Mouse (Mus musculus) natural killer cell, adult 2 months (primary cell): Measurements from ENCODE around the gene Trank1.

Experiments
- DNase-seq, 2 experiments: peaks; one replicate each; pipeline ENCODE4 v3.0.0; 2022; ENCODE audit warnings: low spot score in 2 of 2

The Trank1 gene

DNA sequence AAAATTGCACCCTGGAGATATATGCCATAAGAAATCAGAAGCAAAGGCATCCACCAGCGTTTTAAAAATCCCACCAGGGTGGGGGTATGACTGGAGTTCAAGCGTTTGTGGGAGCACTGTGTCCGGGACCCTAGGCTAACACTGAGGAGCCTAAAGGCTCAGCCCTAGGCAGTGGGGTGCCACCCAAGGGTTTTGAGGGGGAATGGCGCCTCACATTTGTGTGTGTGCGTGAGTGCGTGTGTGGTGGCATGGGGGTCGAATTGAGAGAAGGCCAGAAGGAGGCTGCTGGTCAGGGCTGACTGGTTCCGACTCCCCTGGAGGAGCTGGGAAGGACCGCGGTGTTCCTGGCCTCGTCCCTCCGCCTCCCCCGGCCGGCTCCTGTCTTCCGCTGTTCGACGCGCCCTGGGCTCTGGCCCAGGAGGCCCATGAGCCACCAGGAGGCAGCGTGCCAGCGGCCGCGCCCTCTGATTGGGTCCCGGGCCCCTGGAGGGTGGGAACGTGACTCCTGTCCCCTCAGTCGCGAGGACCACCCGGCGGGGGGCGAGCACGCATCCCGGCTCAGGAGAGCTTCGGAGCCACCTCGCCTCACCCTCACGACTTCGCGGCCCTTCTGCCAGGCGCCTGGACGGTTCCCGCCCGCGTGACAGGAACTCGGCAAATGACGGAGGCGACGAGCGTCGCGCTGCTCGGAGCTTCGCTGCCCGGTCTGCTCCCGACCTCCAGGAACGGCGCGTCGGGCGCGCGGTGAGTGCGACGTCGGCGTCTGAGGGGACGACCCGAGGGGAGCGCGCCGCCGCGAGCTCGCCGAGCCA lies at the start of gene Trank1:
Gene Trank1 (plus strand): TSS at position 709 of the 812 bp plus-strand sequence.
- DNase-seq: no peak

DNA sequence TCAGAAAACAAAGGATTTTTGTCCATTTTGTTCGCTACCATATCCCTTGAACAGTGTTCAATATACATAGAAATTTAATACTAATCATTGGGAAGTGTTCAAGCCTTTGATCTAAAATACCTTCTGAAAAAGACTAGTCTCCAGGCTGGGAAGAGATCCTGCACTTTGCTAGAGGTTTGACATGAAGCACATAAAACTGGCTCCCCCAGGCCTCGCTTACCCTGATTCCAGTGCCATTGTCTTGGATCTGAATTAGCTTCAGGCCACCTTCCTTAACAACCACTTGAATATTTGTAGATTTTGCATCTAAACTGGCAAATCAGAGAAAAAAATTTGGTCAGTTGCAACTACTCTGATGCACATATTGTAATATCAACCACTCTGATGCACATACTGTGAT lies 43.5 kb upstream of the Trank1 start:
- DNase-seq: no peak

DNA sequence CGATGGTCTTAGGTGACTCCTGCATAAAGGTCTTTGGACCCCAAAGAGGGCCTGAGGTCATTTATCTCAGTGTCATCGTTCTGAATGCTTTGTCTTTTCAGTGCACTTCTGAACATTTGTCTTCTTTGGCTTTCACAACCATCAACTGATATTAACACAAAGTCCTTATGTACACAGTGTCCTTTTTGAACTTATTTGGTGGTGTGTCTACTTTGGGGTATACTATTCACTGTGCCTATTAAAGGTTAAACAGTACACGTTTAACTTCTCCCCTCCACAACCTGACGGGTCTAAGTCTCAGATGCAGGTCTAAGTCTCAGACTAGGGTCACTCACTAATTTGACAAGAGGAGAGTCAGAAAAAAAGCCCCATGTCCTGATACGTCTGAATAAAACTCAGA lies 40.9 kb upstream of the Trank1 start:
- DNase-seq: no peak

DNA sequence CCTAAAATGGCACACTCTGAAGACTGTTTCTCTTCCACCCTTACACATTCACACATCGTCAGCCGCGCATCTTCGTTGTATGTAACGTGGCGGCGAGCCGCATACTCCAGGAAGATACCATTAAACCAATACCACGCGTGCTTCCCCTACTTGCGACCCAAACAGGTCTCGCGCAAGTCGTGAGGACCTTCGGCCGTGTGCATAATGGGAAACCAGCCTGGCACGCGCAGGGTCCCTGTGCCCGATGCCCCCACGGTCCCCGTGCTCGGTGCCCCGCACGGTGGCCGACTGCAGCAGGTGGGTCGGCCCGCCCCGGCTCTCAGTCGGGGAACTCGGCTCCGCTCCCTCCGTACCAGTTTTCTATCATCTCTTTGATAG lies 40.5 kb upstream of the Trank1 start:
- DNase-seq: no peak

DNA sequence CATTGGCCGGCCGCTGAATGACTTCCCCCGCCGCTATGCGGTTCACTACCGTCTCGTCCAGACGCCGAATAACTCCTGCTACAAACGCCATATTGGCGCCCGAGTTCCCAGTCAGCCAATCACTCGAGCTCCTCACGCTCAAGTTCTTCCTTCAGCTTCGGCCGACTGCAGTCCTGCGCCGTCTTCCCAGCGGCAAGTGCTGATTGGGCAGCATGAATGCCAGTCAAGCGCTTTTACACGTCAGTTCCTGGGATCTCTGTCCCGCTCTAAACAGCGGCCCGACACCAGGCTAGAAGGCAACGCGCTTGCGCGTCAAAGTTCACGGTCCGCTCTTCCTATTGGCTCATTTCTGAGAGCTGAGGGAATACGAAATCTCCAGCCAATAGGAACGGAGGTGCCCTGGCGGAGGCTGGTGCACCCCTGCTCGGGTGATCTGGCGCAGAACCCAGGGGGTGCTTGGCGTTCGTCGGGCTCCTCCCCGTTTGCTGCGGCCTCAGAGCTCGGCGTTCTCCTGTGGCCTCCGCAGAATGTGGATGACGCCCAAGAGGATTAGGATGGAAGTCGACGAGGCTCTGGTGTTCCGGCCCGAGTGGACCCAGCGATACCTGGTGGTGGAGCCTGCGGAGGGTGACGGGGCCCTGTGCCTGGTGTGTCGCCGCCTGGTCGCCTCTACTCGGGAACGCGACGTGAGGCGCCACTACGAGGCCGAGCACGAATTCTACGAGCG lies 39.9 kb upstream of the Trank1 start, which contains the start of the genes Mlh1 and Epm2aip1:
Gene Mlh1 (minus strand): TSS at position 358 of the 727 bp plus-strand sequence.
Gene Epm2aip1 (plus strand): TSS at position 496 of the 727 bp plus-strand sequence.
- DNase-seq: peak; percentile 98 to 99

DNA sequence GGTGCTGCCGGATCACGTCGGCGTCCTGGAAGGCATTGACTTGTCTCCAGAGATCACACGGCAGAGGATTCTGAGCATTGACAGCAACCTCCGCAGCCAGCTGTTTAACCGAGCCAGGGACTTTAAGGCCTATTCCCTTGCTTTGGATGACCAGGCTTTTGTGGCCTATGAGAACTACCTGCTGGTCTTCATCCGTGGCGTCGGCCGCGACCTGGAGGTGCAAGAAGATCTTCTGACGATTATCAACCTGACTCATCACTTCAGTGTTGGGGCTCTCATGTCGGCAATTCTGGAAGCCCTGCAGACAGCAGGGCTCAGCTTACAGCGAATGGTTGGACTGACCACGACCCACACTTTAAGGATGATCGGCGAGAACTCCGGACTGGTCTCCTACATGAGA lies 39.2 kb upstream of the Trank1 start:
- no peak for DNase-seq

DNA sequence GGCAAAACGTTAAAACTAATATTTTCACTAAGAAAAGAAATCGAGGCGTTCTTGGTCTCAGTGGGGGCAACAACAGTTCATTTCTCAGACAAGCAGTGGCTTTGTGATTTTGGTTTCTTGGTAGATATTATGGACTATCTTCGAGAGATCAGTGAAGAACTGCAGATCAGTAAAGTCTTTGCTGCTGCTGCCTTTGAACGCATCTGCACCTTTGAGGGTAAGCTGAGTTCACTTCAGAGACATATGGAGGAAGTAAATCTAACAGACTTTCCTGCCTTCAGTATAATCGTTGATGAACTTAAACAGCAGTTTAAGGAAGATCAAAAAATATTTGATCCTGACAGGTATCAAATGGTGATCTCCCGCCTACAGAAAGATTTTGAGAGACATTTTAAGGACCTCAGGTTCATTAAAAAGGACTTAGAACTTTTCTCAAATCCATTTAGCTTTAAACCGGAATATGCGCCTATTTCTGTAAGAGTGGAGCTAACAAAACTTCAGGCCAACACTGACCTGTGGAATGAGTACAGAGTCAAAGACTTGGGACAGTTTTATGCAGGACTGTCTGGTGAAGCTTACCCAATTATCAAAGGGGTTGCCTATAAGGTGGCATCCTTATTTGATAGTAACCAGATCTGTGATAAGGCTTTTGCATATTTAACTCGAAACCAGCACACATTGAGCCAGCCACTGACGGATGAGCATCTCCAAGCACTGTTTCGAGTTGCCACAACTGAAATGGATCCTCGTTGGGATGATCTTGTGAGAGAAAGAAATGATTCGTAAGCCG lies 38.3 kb upstream of the Trank1 start:
- no peak for DNase-seq

DNA sequence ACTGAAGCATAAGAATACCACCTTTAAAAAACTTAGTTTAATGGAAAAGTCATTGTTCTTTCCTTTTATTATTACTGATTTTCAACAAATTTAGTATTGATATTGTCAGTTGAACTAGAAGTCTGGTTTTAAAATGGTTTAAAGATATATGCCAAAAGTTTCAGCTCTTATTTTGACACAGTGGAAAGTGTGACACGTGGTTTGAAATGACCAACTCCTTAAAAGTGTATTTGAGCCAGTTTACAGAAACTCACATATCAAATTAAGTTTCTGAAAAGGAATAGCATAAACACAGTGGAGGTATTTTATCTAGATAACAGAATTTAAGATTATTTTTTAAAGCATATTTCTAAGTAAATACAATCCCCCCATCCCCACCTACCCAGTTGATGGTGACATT lies 37.6 kb upstream of the Trank1 start:
- no peak for DNase-seq

DNA sequence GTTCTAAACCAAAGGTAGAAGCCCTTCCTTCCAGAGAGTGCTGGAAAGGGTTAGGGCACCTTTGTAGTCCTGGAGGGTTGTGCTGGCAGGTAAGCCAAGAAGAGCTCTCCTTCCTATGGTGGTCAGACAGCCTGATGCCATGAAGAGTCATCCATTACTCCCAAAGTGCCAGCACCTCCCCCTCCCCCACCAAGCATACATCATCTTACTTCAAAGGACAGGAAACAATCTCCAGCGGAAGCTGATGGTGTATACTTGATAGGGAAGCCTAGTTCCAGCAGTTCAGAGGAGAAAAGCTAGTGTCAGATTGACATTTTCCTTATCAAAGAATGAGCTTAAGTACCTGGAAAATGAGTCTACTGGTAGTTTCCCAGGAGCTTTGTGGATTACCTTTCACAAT lies 36.4 kb upstream of the Trank1 start:
- no peak for DNase-seq

DNA sequence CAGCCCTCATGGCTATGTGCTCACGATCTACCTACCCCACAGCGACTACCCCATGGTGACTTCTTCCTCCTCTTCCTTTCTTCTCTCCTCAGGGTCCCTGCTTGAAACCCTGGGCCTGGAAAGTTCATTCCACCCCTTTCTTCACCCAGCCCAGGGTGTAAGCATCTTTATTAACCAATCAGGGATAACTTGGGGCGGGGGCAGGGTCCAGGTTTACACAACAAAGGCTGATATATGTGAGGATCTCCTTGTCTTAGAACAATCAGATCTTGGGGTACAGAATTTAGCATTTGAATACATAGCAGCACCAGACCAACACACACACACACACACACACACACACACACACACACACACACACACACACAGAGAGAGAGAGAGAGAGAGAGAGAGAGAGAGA lies 26.5 kb upstream of the Trank1 start:
- no peak for DNase-seq

DNA sequence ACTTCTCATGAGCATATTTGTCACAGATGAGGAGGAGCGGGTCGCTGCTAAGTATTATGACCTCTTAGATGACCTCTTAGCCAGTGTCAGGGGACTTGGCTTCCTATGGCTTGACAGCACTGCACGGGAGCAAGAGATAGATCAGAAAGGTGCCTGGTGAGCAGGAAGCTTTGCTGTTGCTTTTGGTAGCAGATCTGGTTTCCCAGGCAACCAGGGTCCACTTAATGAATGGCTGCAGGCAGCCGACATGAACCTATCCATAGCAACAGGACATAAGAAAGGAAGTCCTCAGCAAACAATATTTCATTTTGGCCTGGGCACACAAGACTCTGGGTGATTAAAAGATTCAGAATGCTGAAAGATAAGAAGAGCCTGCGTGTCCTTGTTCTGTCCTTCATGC lies 25.9 kb upstream of the Trank1 start:
- DNase-seq: no peak

DNA sequence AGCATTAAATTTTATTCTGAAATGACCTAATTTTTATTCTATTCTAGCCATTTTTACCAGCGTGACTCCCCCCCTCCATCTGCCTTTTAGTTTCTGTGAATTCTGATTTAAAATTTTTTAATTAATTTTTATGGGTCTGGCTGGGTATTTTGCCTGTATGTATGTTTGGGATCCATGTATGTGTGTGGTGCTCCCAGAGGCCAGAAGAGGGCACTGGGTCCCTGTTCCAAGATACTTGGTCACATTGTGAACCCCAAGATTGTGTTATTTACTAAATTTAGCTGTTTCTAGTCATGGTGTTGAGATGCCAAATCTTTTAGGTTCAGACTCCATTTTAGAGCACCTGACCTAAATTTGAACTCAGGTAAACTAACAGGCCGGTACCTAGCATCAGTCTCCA lies 25.1 kb upstream of the Trank1 start:
- DNase-seq: no peak

DNA sequence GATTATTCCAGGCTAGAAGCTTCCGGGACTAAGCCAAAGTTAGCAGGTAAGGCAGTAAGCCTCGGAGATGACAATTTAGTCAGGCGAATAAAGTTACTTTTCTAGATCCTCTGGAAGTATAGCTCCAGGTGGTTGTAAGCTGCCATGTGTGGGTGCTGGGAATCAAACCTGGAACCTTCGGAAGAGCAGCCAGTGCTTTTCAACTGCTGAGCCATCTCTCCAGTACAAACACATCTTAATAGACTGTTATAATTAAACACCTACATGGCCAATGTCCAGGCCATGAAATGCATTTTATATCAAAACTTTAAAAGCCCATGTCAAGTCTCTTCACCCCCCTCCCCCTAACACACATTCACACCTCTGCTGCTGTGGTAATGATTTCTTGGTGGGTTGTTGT lies 23.6 kb upstream of the Trank1 start:
- DNase-seq: no peak

DNA sequence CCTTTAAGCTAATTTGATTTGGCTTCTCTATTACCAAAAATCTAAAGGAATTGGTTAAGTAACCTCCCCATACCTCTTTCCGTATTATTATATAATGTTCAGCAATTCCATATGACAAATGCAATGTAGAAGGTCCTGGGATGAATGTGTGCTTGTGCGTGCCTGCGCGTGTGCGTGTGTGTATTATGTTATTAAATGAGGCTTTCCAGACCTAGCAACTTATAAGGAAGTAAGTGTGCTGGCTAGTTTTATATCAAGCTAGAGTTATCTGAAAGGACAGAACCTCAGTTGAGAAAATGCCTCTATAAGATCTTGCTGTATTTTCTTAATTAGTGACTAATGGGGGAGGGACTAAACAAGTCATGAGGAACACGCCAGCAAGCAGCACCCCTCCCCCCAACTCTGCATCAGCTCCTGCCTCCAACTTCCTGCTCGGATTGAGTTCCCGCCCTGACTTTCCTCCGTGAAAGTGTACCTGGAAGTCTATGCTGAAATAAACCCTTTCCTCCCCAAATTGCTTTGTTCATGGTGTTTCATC lies 22.2 kb upstream of the Trank1 start:
- DNase-seq: no peak

DNA sequence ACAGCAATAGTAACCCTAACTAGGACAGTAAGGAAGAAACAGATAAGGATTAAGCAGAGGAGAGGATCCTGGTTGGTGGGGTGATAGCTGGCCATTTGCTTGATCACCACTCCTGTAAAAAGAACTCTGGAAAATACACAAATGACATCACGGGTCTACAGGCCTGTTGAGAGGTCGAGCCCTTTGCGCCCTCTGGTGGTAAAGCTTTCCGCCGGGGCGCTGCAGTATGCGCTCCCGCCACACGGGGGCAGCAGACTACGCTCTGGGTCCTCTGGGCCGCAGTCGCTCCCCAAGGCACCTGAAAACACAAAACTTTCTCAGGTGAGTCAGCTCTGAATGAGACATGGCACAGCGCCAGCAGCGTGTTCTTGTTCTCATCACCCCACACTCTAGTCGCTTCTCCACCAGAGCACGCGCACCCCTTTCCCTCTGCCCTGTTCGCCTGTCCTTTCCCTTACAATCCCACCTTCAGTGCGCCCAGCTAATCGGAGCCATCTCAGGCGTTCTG lies 21.7 kb upstream of the Trank1 start:
- peak; percentile 83 to 89 for DNase-seq

DNA sequence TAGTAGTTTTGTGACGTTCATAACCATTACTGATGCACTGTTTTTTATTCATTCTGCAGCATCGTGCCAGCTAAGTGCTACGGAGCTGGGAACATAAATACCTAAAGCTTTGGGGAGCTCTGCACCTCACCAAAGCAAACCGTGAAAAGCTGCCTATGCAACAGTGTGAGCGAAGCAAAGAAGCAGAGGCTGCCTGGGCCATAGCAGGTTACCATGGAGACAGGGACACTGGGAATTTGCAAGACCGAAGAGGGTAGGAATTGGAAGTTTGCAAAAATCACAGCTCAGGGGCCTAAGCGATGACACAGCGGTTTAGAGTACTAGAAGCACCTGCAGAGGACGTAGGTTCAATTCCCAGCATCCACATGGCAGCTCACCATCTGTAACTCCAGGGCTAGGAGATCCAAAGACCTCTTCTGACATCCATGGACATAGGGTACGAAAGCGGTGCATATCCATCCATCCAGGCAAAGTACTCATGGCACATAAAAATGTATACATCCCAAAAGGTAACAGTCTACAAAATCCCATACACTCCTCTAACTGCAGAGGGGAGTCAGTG lies 20.9 kb upstream of the Trank1 start:
- DNase-seq: no peak

DNA sequence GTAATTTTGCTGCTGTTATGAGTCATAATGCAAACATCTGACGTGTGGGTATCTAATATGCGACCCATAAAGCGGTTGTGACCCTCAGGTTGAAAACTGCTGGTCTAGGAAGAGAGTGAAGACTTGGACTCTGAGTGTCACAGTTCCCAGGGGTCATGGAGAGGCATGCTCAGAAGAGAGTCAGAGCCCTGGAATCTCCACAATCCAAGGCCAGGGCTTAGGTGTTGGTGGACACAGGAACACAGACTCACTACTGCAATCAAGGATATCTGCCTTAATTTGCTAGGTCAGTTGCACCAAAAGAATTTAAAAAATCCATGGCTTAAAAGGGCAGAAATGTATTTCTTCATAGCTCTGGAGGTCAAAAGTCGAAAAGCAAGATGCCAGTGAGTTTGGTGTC lies 18.3 kb upstream of the Trank1 start:
- no peak for DNase-seq

DNA sequence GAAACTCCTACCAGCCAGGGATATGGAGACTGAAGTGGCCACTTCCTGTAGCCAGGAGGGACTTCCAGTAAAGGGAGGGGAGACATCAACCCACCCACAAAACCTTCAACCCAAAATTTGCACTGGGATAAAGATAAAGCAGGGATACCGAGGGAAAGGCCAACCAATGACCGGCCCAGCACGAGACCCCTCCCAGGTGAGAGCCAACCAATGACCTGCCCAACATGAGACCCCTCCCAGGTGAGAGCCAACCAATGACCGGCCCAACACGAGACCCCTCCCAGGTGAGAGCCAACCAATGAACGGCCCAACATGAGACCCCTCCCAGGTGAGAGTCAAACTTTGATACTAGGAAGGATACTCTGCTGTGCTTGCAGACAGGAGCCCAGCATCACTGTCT lies 16.6 kb upstream of the Trank1 start:
- no peak for DNase-seq

DNA sequence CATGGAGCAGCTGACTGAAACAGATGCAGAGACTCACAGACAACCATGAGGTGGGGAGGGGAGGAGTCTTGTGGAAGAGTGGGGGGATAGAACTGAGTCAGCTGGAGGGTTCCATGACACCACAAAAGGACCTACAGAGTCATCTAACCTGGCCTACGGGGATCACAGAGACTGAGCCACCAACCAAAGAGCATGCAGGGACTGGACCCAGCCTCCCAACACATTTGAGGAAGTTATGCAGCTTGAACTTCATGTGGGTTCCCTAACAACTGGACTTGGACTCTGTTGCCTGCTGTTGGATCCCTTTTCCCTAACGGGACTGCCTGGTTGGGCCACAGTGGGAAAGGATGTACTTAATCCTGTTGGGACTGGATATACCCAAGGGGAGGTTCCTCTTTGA lies 16.2 kb upstream of the Trank1 start:
- no peak for DNase-seq

DNA sequence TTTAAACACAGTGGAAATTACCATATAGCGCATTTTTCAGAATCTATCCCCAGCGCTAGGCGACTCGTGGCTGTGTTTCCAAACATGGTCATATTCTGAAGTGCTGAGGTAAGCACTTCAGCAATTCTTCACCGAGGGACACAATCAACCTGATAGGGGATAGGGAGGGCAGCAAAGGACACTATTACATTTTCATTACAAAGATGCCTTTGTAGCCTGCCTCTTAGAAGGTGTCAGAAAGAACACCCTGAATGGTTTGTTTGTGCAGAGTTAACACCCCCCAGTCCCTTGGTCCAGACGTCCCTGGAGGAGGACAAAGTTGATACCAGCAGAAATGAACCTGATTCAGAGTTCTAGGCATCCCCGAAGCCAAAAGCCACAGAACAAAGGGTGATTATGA lies 15.1 kb upstream of the Trank1 start:
- no peak for DNase-seq

DNA sequence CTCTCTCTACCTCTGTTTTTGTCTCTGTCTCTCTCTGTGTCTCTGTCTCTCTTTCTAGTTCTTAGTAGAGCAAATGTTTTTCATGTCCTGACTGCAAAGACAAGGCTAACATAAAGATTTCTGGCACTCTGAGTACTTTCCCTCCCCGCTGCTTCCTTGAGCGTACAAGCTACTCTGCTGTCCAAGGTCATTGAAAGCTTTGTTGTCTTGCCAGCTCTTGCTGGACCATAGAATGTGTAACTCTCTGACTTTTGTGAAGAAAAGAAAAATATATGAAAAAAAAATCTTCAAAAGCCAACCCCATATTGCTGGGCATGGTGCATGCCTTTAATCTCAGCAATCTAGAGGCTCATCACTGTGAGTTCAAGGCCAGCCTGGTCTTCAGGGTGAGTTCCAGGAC lies 12.9 kb upstream of the Trank1 start:
- no peak for DNase-seq
